Mouse (Mus musculus) intestine, postnatal 0 days (tissue): Measurements from ENCODE around the gene Kctd6. TPM values are rescaled to one million over a fixed set of nuclear protein-coding genes. Genes with fewer than 3 reads are reported as not detected.
A peak's percentile ranks its signal among the peaks of the same experiment; 100 is the strongest.

Experiments used
- ATAC-seq: fragments of 200-750 bp; cut with Nextera tagmentation; 2 replicates; pipeline ENCODE4 v1.8.0; 2017; ENCODE audit warnings: mild to moderate bottlenecking, moderate TSS enrichment, moderate library complexity
- H3K27ac ChIP-seq: fragments of 300-500 bp; sonication (generic); 2 replicates; pipeline ENCODE4 v1.5.1; 2014; ENCODE audit warnings: mild to moderate bottlenecking, low read depth, low read length, moderate library complexity
- H3K27me3 ChIP-seq: fragments of 300-500 bp; sonication (generic); replicated peaks from 2 replicates; pipeline ENCODE4 v1.6.1; 2014; ENCODE audit warnings: low read length, mixed read lengths; ENCODE audit not compliant: control insufficient read depth, insufficient read depth
- H3K36me3 ChIP-seq: fragments of 300-500 bp; sonication (generic); 2 replicates; pipeline ENCODE4 v1.6.1; 2014; ENCODE audit warnings: mild to moderate bottlenecking, moderate library complexity; ENCODE audit not compliant: control insufficient read depth, insufficient read depth
- H3K4me1 ChIP-seq: fragments of 300-500 bp; sonication (generic); replicated peaks from 2 replicates; pipeline ENCODE4 v1.6.1; 2014; ENCODE audit warnings: antibody characterized with exemption, low read length, mixed read lengths; ENCODE audit not compliant: control insufficient read depth, insufficient read depth
- H3K4me2 ChIP-seq: fragments of 300-500 bp; sonication (generic); replicated peaks from 2 replicates; pipeline ENCODE4 v1.6.1; 2014; ENCODE audit warnings: low read depth, mild to moderate bottlenecking, moderate library complexity
- H3K4me3 ChIP-seq: fragments of 300-500 bp; sonication (generic); 2 replicates; pipeline ENCODE4 v1.5.1; 2014; ENCODE audit warnings: low read depth, low read length
- H3K9ac ChIP-seq: fragments of 300-500 bp; sonication (generic); 2 replicates; pipeline ENCODE4 v1.6.1; 2014; ENCODE audit warnings: mild to moderate bottlenecking, low read depth, low read length
- H3K9me3 ChIP-seq: fragments of 300-500 bp; sonication (generic); 2 replicates; pipeline ENCODE4 v1.6.1; 2016; ENCODE audit warnings: mixed run types; ENCODE audit not compliant: control insufficient read depth
- CTCF ChIP-seq: sonication (generic); IDR thresholded peaks from 2 replicates; pipeline ENCODE4 v1.5.1; 2016; ENCODE audit warnings: low read depth, mild to moderate bottlenecking, control low read depth, antibody characterized with exemption, moderate library complexity
- WGBS: fragments of 180-500 bp; shearing (Covaris S2); extraction: QIAGEN DNeasy Blood & Tissue Kit; methylation state at CpG from one replicate; pipeline ENCODE4 v1.1.7; 2014; 5-methylcytosine and 5-hydroxymethylcytosine counted together
- polyA plus RNA-seq: library from polyadenylated mRNA; unstranded; fragments of >200 nt; fragmentation: Nextera tagmentation; extraction: Ambion mirVana; gene quantifications from 2 replicates; pipeline ENCODE4 v1.2.1, GENCODE M21; 2015

Kctd6 gene
- polyA plus RNA-seq, 1 experiment from 2014 or later = 18.8 TPM

- H3K4me2 ChIP-seq = no peak overlapping the region
- H3K27ac ChIP-seq = no peak overlapping the region
- WGBS = 92% methylated on average over 2 of the region's 2 CpGs
- ATAC-seq = no peak
- H3K9me3 ChIP-seq = no peaks in the 10 kb centered on the region
- H3K9ac ChIP-seq = no peak overlapping the region
- no peaks in the 10 kb centered on the region for H3K36me3 ChIP-seq
- H3K4me3 ChIP-seq = no peak overlapping the region
- TF ChIP-seq CTCF = no peak
- H3K4me1 ChIP-seq = no peaks in the 10 kb centered on the region
- H3K27me3 ChIP-seq = no peaks in the 10 kb centered on the region
These were observed 4.0 kb upstream of the Kctd6 start for GRCm38 (mm10) chr14:8209896-8210295.

GRCm38 (mm10) chr14:8212996-8213395 is 944 bp upstream of the Kctd6 start:
- no peaks in the 10 kb centered on the region for H3K9me3 ChIP-seq
- no peak for ATAC-seq
- H3K4me1 ChIP-seq = no peaks in the 10 kb centered on the region
- H3K4me3 ChIP-seq = no peak overlapping the region
- WGBS = 84% methylated on average over 2 of the region's 2 CpGs
- no peaks in the 10 kb centered on the region for H3K36me3 ChIP-seq
- H3K9ac ChIP-seq = no peak overlapping the region
- H3K27me3 ChIP-seq = no peaks in the 10 kb centered on the region
- no peak overlapping the region for H3K27ac ChIP-seq
- H3K4me2 ChIP-seq = no peak overlapping the region
- no peak for TF ChIP-seq CTCF

- no peak for TF ChIP-seq CTCF
- Histone ChIP-seq H3K4me3 (peak overlapping the region; percentile 82), H3K9ac (peak overlapping the region; percentile 92), H3K4me2 (peak overlapping the region; percentile 84), H3K9me3 (no peaks in the 10 kb centered on the region), H3K27me3 (no peaks in the 10 kb centered on the region), H3K27ac (peak overlapping the region; percentile 96), H3K4me1 (no peaks in the 10 kb centered on the region), H3K36me3 (no peaks in the 10 kb centered on the region)
- WGBS = 3% methylated on average over 51 of the region's 63 CpGs
- ATAC-seq = peak; percentile 64
These were observed 613 bp downstream of the Kctd6 start for GRCm38 (mm10) chr14:8214299-8215207.

GRCm38 (mm10) chr14:8215208-8215778 is 1.4 kb downstream of the Kctd6 start:
- H3K9me3 ChIP-seq = no peaks in the 10 kb centered on the region
- H3K4me1 ChIP-seq = no peaks in the 10 kb centered on the region
- peak overlapping the region; percentile 92; the same call in 1 of the 2 replicates for H3K9ac ChIP-seq
- ATAC-seq = no peak
- 0 out of 2 replicates have a peak, but pooled peaks have one; percentile 24 for TF ChIP-seq CTCF
- peak overlapping the region; percentile 84 for H3K4me2 ChIP-seq
- H3K4me3 ChIP-seq = peak overlapping the region; percentile 82
- peak overlapping the region; percentile 69 for H3K27ac ChIP-seq
- WGBS = 26% methylated on average over 21 of the region's 21 CpGs
- H3K36me3 ChIP-seq = no peaks in the 10 kb centered on the region
- H3K27me3 ChIP-seq = no peaks in the 10 kb centered on the region

GRCm38 (mm10) chr14:8216100-8216499 is 2.2 kb downstream of the Kctd6 start:
- Histone ChIP-seq H3K9me3 (no peaks in the 10 kb centered on the region), H3K27ac (peak overlapping the region; percentile 69), H3K27me3 (no peaks in the 10 kb centered on the region), H3K36me3 (0 out of 2 replicates have a peak, but pooled peaks cover 3% of the 10 kb centered on the region), H3K4me1 (no peaks in the 10 kb centered on the region), H3K4me3 (peak overlapping the region; percentile 82; the same call in 1 of the 2 replicates), H3K9ac (peak overlapping the region; percentile 18; the same call in 1 of the 2 replicates), H3K4me2 (peak overlapping the region; percentile 84)
- WGBS = 42% methylated on average over 5 of the region's 5 CpGs
- TF ChIP-seq CTCF = no peak
- peak; percentile 58 for ATAC-seq

- Histone ChIP-seq H3K9ac (no peak overlapping the region), H3K4me3 (no peak overlapping the region), H3K9me3 (no peaks in the 10 kb centered on the region), H3K27me3 (no peaks in the 10 kb centered on the region), H3K4me2 (no peak overlapping the region), H3K27ac (no peak overlapping the region), H3K36me3 (peaks cover 14% of the 10 kb centered on the region; the same call in 1 of the 2 replicates), H3K4me1 (no peaks in the 10 kb centered on the region)
- WGBS = 67% methylated on average over 7 of the region's 7 CpGs
- TF ChIP-seq CTCF = 0 out of 2 replicates have a peak, but pooled peaks have one; percentile 5
- no peak for ATAC-seq
These were observed 4.3 kb downstream of the Kctd6 start for GRCm38 (mm10) chr14:8218238-8218637.
